Mouse (Mus musculus) erythroblast, embryonic 14.5 days (primary cell): ENCODE measurements around the gene Dhx16. TPM values are rescaled to one million over a fixed set of nuclear protein-coding genes. Genes with fewer than 3 reads are reported as not detected.
A peak's percentile ranks its signal among the peaks of the same experiment; 100 is the strongest.

Source experiments
- H3K27me3 ChIP-seq: 2 replicates; pipeline ENCODE4 v1.6.1; 2012; ENCODE audit warnings: inconsistent platforms; ENCODE audit not compliant: control insufficient read depth
- H3K36me3 ChIP-seq: 2 replicates; pipeline ENCODE4 v1.6.1; 2012; ENCODE audit warnings: mild to moderate bottlenecking, inconsistent platforms; ENCODE audit not compliant: control insufficient read depth
- H3K4me1 ChIP-seq: 2 replicates; pipeline ENCODE4 v1.6.1; 2012; ENCODE audit warnings: inconsistent platforms; ENCODE audit not compliant: control insufficient read depth
- H3K4me3 ChIP-seq: replicated peaks from 2 replicates; pipeline ENCODE3; 2012; ENCODE audit warnings: moderate library complexity, mild to moderate bottlenecking, inconsistent platforms
- H3K9me3 ChIP-seq: 2 replicates; pipeline ENCODE4 v1.6.1; 2012; ENCODE audit warnings: low read length, inconsistent platforms, mixed read lengths; ENCODE audit not compliant: control insufficient read depth
- GATA1 ChIP-seq: IDR thresholded peaks from 2 replicates; pipeline ENCODE4 v1.6.1; 2012; ENCODE audit warnings: low read length, inconsistent platforms, mixed read lengths
- TAL1 ChIP-seq: IDR thresholded peaks from 3 replicates; pipeline ENCODE4 v1.6.1; 2012; ENCODE audit warnings: low read length, inconsistent platforms, mixed read lengths
- polyA plus RNA-seq: library from polyadenylated mRNA; stranded (reverse); fragments of >175 nt; gene quantifications from 2 replicates; pipeline ENCODE4 v1.2.3, GENCODE M21; 2012

The Dhx16 gene
- polyA plus RNA-seq, 1 experiment, result 5.2 TPM

DNA sequence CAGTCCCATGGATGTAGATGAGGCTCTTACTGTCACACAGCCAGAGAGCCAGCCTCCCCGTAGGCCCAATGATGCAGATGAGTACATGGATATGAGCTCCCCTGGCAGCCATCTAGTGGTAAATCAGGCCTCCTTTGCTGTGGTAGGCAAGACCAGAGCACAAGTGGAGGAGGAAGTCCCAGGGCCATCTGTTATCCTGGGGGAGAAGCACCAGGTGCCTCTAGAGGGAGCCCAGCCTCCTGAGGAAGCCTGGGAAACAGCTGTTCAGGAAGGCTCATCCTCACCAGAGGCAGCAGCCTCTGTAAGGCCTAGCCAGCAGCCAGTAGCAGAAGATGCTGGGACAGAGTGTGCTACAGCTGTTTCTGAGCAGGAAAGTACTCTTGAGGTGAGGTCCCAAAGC, 31.5 kb upstream of the Dhx16 start:
- no peak for TF ChIP-seq GATA1
- Histone ChIP-seq H3K9me3 (no peaks in the 10 kb centered on the region), H3K4me1 (peaks cover 41% of the 10 kb centered on the region), H3K4me3 (no peak overlapping the region), H3K36me3 (peaks cover 99% of the 10 kb centered on the region), H3K27me3 (no peaks in the 10 kb centered on the region)

DNA sequence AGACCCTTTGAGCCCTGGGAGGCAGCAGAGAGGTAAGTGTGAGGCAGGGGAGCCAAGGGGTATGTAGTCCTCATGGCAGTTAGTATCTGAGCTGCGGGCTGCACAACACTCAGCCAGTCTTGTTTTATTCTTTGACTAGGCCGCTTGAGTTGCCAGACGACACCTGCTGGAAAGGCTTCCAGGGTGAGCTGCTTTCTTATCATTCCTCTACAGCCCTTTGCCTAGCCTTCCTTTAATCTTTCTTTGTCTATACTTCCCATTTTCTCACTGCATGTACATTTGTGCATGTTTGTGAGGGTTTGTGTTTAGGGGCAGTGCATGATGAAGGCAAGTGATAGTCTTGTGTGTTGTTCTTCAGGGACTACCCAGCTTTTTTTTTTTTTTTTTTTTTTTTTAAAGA, 28.6 kb upstream of the Dhx16 start:
- Histone ChIP-seq H3K27me3 (no peaks in the 10 kb centered on the region), H3K9me3 (no peaks in the 10 kb centered on the region), H3K4me3 (no peak overlapping the region), H3K4me1 (peaks cover 33% of the 10 kb centered on the region), H3K36me3 (peaks cover 100% of the 10 kb centered on the region)
- TF ChIP-seq TAL1, result no peak
- no peak for TF ChIP-seq GATA1

DNA sequence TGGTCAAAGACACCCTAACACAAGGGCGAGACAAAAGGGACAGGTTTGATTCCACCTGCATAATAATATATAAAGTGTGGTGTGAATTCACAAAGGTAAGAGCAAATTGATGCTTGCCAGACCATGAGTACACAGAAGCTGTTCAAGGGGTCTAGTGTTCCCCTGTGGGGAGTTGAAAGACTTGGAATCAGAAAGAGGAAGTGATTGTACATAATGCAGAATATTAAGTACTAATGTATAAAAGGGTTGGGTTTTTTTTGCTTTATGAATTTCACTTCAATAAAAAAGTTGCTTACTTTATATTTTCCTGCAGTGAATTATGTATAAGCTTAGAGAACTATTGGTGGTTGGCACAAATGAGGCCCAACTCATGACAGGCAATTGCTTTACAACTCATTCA, 20.2 kb upstream of the Dhx16 start:
- H3K36me3 ChIP-seq, result peaks cover 66% of the 10 kb centered on the region
- TF ChIP-seq TAL1, result no peak
- TF ChIP-seq GATA1, result no peak

DNA sequence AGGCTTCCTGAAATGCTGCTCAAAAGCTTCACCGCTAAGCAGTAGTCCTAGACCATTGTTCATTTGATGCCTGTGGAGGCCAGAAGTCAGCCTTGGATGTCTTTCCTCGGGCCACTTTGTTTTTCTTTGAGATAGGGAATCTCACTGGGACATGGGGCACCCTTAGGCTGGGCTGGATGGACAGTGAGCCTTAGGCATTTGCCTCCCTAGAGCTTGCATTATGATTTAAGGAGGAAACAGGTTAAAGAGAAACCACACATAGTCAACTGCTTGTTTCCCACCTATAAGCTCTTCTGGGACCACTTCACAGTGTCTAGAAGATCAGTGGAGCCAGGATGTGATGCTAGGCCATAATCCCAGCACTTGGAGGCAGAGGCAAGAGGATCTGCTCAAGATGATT, 19.8 kb upstream of the Dhx16 start:
- H3K4me3 ChIP-seq, result no peak overlapping the region
- H3K9me3 ChIP-seq, result no peaks in the 10 kb centered on the region
- H3K36me3 ChIP-seq, result peaks cover 66% of the 10 kb centered on the region
- H3K27me3 ChIP-seq, result peaks cover 17% of the 10 kb centered on the region
- TF ChIP-seq GATA1, result no peak
- no peak for TF ChIP-seq TAL1
- H3K4me1 ChIP-seq, result peaks cover 42% of the 10 kb centered on the region

More for the DNA sequence above, 20.2 kb upstream of the Dhx16 start:
- H3K4me1 ChIP-seq, result peaks cover 38% of the 10 kb centered on the region
- H3K4me3 ChIP-seq, result no peak overlapping the region
- peaks cover 12% of the 10 kb centered on the region for H3K27me3 ChIP-seq
- H3K9me3 ChIP-seq, result no peaks in the 10 kb centered on the region

DNA sequence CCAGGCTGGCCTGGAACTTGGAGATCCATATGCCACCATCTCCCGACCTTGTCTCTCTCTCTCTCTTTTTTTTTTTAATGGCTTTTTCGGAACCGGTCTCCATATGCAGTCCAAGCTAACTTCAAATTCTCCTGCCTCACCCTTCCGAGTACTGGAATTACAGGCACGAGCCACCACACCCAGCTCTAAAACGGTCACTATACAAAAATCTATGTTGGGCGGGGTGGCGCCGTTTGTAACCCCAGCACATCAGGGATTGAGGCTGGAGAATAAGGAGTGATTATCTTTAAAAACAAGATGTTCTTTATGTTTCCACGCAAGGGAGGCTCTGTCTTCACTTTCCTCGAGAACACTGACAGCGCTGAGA, 18.8 kb upstream of the Dhx16 start:
- TF ChIP-seq GATA1 (no peak), TAL1 (no peak)
- peaks cover 57% of the 10 kb centered on the region for H3K36me3 ChIP-seq
- H3K9me3 ChIP-seq, result peaks cover 4% of the 10 kb centered on the region; the same call in 1 of the 2 replicates
- H3K4me3 ChIP-seq, result peak overlapping the region; percentile 88
- peaks cover 52% of the 10 kb centered on the region for H3K4me1 ChIP-seq
- H3K27me3 ChIP-seq, result peaks cover 27% of the 10 kb centered on the region

DNA sequence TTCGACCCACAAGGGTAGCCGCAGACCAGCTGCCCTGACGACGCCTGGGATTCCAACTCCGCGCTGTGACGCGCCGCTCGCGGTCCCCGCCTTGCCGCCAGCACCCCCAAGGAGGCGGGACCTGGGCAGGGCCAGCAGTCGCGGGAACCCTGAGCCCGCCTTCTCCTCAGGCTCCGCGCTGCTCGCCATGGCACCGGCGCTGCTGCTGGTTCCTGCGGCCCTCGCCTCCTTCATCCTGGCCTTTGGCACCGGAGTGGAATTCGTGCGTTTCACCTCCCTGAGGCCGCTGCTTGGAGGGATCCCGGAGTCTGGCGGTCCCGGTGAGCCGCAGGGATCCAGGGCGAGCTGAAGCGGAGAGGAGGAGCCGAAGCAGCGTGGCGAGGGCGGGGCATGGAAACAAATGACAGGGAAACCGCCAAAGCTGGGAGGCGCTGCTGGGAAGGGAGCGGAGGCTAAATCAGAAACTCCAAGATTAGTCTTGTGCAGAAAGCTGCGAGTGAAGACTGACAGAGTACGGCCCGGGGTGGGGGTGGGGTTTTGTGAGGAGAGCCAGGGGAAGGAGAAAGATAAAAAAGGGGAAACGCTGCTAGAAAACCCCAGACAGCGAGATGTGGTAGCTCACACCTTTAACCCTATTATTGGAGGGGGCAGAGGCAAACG, 18.3 kb upstream of the Dhx16 start, which contains the start of gene Nrm:
Gene Nrm, plus strand, starts transcription at position 121 of the 660 bp plus-strand sequence.
- Histone ChIP-seq H3K4me3 (peak within 1 kb of the TSS; percentile 88), H3K9me3 (peaks cover 9% of the 10 kb centered on the region; the same call in 1 of the 2 replicates), H3K36me3 (peaks cover 52% of the 10 kb centered on the region), H3K27me3 (peaks cover 32% of the 10 kb centered on the region), H3K4me1 (peaks cover 57% of the 10 kb centered on the region)
- TF ChIP-seq TAL1 (no peak), GATA1 (no peak)

DNA sequence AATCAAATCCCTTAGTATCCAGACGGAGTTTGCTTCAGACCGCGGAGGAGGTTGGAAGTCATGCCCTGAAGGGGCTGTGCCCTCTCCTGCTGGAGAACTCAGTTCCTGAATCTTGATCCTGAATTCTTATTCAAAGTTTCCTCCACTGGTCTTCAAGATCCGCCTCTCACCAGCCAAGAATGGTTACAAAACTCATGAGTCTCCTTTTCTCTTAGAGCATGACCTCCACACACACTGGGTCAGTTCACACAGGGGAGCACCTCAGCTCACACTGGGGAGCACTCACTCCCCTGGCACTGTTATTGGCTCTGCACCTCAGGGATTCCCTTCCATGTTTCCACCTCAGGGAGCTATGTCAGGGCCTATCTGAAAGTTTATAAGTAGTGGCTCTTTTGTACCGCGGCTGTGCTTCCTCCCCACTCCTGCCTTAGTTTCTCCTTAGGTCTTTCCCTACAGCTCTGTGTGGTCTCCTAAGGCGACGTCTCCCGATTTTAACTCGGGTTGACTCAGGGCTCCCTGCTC, 14.7 kb upstream of the Dhx16 start:
- H3K27me3 ChIP-seq, result peaks cover 68% of the 10 kb centered on the region
- TF ChIP-seq GATA1 (no peak), TAL1 (no peak)
- H3K36me3 ChIP-seq, result peaks cover 19% of the 10 kb centered on the region
- H3K4me3 ChIP-seq, result no peak overlapping the region
- H3K4me1 ChIP-seq, result peaks cover 72% of the 10 kb centered on the region
- H3K9me3 ChIP-seq, result peaks cover 16% of the 10 kb centered on the region; the same call in 1 of the 2 replicates

DNA sequence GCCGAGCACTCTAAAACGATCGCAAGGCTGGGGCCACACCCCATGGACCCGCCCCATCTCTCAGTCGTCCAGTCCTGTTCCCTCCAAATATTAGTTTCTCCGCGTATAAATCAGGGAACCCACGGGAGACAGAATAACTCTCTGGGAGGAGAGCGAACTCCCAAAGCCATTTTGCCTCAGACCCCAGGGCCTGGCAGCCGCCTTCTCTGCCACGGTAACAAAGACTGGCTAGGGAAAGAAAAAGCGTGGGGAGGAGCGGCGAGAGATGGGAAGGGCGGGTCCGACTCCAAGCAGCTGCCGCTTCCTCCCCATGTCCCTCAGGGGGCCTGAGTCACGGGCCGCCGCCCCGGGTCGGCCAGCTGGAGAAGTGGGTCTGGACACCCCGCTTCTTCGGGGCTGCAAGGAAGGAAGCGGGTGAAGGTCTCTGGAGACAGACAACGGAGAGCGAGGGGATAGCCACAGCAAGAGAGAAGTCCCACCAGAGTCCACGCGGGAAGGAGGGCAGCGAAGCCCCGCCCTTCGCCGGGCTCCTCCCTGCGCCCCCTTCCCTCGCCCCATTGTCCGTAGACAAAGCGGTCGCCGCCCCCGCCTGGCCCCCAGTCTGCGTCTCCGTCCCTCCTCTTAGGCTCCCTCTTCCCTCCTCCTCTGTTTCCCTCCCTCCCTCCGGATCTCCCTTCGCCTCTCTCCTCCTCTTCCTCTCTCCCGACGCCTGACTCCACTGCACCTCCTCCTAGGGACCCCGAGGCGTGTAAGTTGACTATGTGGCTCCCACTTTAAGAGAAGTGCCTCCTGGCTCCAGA, 13.9 kb upstream of the Dhx16 start, which contains the start of gene Ppp1r18:
Gene Ppp1r18, plus strand, starts transcription at position 113 of the 800 bp plus-strand sequence.
- peaks cover 16% of the 10 kb centered on the region; the same call in 1 of the 2 replicates for H3K9me3 ChIP-seq
- peak within 1 kb of the TSS; percentile 53 for H3K4me3 ChIP-seq
- H3K36me3 ChIP-seq, result peaks cover 18% of the 10 kb centered on the region
- TF ChIP-seq GATA1 (no peak), TAL1 (no peak)
- peaks cover 67% of the 10 kb centered on the region for H3K4me1 ChIP-seq
- peaks cover 76% of the 10 kb centered on the region for H3K27me3 ChIP-seq

DNA sequence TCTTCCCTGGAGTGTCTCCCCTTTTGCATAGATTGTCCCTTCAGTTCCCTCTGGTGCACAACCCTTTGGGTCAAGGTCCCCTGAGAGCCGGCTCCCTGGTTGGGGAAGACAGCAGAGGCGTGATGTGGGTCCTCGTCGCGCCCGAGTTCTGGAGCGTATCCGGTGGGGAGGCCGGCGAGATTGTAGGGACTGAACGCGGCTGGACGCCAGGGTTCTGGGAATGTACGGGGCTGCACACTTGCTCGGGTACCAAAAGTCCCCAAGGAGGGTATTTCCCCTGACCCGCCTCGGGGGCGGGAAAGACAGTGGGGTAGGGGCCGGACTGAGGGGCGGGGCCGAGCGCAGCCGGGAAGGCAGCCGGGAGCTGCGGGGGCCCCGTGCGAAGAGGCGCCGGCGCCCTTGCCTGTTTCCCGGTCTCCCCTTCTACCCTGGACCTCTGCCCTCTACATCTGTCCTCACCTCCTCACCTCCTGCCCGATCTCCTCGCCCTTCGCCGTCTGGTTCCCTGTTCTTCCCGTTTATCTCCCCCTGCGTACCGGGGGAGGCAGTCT, 13.3 kb upstream of the Dhx16 start:
- H3K4me1 ChIP-seq, result peaks cover 60% of the 10 kb centered on the region
- H3K27me3 ChIP-seq, result peaks cover 82% of the 10 kb centered on the region
- peaks cover 18% of the 10 kb centered on the region for H3K36me3 ChIP-seq
- TF ChIP-seq TAL1, result no peak
- no peak for TF ChIP-seq GATA1
- H3K4me3 ChIP-seq, result peak overlapping the region; percentile 53
- peaks cover 21% of the 10 kb centered on the region for H3K9me3 ChIP-seq
